Mouse (Mus musculus) left cerebral cortex, adult 2 months (tissue): ENCODE data around the gene Slfnl1. TPM values are rescaled to one million over a fixed set of nuclear protein-coding genes. Genes with fewer than 3 reads are reported as not detected.

ENCODE experiments used
- DNase-seq, 2 experiments: peaks; one replicate each; pipeline ENCODE4 v3.0.0; 2021 to 2022; ENCODE audit warnings: low spot score in 2 of 2, mixed read lengths in 1 of 2; ENCODE audit errors: extremely low spot score in 1 of 2
- H3K27ac ChIP-seq: fragments of 200-600 bp; 2 replicates; pipeline ENCODE4 v1.8.1; 2022
- H3K4me3 ChIP-seq: fragments of 200-600 bp; 2 replicates; pipeline ENCODE4 v1.8.1; 2022
- CTCF ChIP-seq: fragments of 200-600 bp; IDR thresholded peaks from 2 replicates; pipeline ENCODE4 v1.8.1; 2022; ENCODE audit warnings: antibody characterized with exemption, mild to moderate bottlenecking, moderate library complexity
- intact Hi-C: fragments of 180-260 bp; cut with DNase I; formaldehyde crosslinking; loops from one replicate; pipeline ENCODE4 v1.15.1; 2025
- total RNA-seq, 2 experiments: library from RNA; stranded (reverse); gene quantifications; 2 replicates each; pipeline ENCODE4 v1.2.3; 2021

Gene Slfnl1
- total RNA-seq, 2 experiments from 2014 or later = 0.32 to 0.63 TPM

DNA sequence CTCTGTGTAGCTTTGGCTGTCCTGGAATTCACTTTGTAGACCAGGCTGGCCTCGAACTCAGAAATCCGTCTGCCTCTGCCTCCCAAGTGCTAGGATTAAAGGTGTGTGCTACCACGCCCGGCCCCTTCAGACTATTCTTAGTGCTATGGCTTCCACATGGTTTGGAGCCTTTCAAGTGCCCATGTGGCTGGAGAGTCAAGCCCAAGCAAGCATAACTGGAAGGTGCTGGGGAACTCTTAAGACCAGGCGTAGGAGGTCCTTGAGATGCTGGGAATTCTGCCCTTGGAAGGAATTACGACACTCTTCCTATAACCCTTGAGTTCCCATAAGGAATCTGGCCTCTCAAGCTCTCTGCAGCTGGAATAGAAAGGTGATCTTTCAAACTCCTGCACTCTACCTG lies 24.6 kb downstream of the Slfnl1 start:
- intact Hi-C loops = no loop called here
- no peak for TF ChIP-seq CTCF
- Histone ChIP-seq H3K27ac (no peak overlapping the region), H3K4me3 (no peak overlapping the region)
- DNase-seq = no peak

GRCm38 (mm10) chr4:120565726-120566125 lies 33.7 kb downstream of the Slfnl1 start:
- H3K27ac ChIP-seq = no peak overlapping the region
- DNase-seq = no peak
- TF ChIP-seq CTCF = no peak
- intact Hi-C loops = no loop called here
- H3K4me3 ChIP-seq = no peak overlapping the region

DNA sequence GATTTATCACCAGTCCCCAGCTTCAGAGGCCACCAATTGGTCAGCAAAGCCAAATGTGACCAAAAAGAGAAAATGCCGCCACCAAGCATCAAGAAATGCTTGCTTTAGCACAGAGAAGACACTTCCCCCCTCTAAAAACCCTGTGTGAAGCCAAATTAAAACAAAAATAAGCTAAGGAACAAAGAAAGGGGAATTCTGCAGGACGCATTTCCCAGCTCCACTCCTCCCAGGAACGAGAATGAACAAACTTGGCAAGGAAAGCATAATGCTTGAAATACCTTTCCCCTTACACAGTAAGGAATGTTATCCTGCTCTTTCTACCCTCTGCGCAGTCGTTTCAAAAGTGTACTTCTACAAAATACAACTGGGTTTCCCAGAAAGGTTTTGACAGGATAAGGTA lies 36.0 kb downstream of the Slfnl1 start:
- no peak overlapping the region for H3K4me3 ChIP-seq
- intact Hi-C loops = no loop called here
- no peak for TF ChIP-seq CTCF
- H3K27ac ChIP-seq = no peak overlapping the region
- DNase-seq = no peak

GRCm38 (mm10) chr4:120569025-120569424 lies 37.0 kb downstream of the Slfnl1 start:
- TF ChIP-seq CTCF = no peak
- DNase-seq = no peak
- intact Hi-C loops = no loop called here
- Histone ChIP-seq H3K4me3 (peak overlapping the region; percentile 73), H3K27ac (peak overlapping the region; percentile 96)

DNA sequence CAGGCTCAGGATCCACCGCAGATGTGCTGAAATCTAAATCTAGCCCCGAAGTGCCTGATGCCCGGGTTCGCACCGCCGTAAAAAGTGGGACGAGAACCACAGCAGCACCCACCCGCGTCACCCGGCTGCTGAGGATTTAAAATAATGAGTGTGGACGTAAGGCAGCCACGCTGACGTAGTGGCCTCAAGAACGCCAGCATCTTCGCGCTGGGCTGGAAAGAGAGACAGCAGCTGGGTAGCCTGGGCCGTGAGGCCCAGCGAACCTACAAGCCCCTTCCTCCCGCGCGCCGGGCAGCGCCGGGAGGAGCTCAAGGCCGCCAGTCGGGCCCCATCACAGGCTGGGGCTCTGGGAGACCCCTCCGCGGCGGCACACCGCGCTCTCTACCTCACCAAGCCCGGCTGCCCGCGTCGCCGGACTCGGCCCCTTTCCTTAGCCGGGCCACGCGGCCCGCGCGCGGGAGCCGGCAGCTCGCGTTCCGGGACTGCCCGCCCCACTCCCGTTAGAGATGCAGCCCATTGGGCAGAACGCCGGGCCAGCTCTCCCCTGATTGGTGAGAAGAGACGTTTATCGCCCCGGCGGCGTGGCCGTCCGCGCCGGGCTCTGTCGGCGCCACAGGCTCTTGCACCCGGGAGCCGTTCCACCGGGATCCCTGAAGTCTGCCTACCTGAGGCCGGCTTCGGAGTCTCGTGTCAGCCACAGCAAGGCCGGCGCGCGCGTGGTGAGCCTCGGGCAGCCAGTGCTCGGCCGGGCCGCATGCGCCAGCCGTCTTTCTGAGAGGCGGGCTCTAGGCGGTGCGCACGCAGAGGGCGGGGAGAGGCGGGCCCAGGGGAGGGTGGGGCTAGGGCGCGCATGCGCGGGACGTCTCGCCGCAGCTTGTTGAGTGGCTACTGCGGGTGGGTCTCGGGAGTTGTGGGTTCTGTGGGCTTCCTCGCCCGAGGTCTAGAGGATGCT lies 37.7 kb downstream of the Slfnl1 start, which contains the start of gene Ctps:
Gene Ctps (minus strand): TSS at position 791 of the 952 bp plus-strand sequence.
- intact Hi-C loops = no loop called here
- Histone ChIP-seq H3K27ac (peak within 1 kb of the TSS; percentile 96), H3K4me3 (peak within 1 kb of the TSS; percentile 73)
- peak; percentile 91 to 92 for DNase-seq
- no peak for TF ChIP-seq CTCF

GRCm38 (mm10) chr4:120570438-120571069 lies 38.5 kb downstream of the Slfnl1 start:
- intact Hi-C loops = no loop called here
- peak overlapping the region; percentile 96 for H3K27ac ChIP-seq
- peak overlapping the region; percentile 73 for H3K4me3 ChIP-seq
- DNase-seq = no peak
- no peak for TF ChIP-seq CTCF

GRCm38 (mm10) chr4:120571070-120571464 lies 39.0 kb downstream of the Slfnl1 start:
- no peak for TF ChIP-seq CTCF
- DNase-seq = no peak
- intact Hi-C loops = no loop called here
- Histone ChIP-seq H3K4me3 (peak overlapping the region; percentile 73; the same call in 1 of the 2 replicates), H3K27ac (peak overlapping the region; percentile 96; the same call in 1 of the 2 replicates)

DNA sequence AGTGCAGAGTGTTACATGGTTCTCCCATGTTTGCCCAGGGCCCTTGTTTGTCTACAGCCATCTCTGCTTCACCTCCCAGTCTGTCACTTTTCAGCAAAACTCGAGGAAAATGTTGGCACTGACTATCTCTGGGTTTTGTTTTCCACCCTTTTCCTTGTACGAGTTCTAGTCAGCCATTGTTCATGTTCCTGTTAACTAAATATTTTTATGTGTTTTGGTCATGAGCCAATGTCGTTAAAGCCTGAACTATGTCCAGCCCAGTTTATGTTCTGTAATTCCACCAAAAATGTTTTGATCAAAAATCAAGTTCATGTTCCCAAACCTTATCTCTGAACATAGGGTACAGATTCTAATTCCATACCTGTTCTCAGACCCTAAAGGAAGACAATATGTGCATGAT lies 39.7 kb downstream of the Slfnl1 start:
- intact Hi-C loops = no loop called here
- no peak for TF ChIP-seq CTCF
- Histone ChIP-seq H3K27ac (no peak overlapping the region; the same call in 1 of the 2 replicates), H3K4me3 (no peak overlapping the region)
- DNase-seq = no peak

GRCm38 (mm10) chr4:120580894-120581293 lies 48.9 kb downstream of the Slfnl1 start:
- intact Hi-C loops = no loop called here

GRCm38 (mm10) chr4:120581711-120582110 lies 49.7 kb downstream of the Slfnl1 start:
- H3K4me3 ChIP-seq = no peak overlapping the region
- no peak for TF ChIP-seq CTCF
- intact Hi-C loops = no loop called here
- no peak overlapping the region for H3K27ac ChIP-seq
- no peak for DNase-seq

More at GRCm38 (mm10) chr4:120580894-120581293, 48.9 kb downstream of the Slfnl1 start:
- no peak for DNase-seq
- Histone ChIP-seq H3K4me3 (no peak overlapping the region), H3K27ac (no peak overlapping the region)
- no peak for TF ChIP-seq CTCF

Other genes starting within 250 kb of the Slfnl1 start
- 10 to 100 TPM; 11.3 to 17.1 TPM for gene Foxo6, start 244.9 kb upstream of the Slfnl1 start, total RNA-seq
- 10 to 100 TPM; 82.9 to 91.5 TPM for gene Scmh1, start 127.0 kb upstream of the Slfnl1 start, total RNA-seq
- gene Ctps, start 38.0 kb downstream of the Slfnl1 start, total RNA-seq = 10 to 100 TPM; 40.0 to 42.4 TPM
- gene Gm8439, start 56.5 kb downstream of the Slfnl1 start, total RNA-seq = not detected
- 10 to 100 TPM; 17.9 to 20.2 TPM for gene Cited4, start 134.3 kb downstream of the Slfnl1 start, total RNA-seq
- 1 to 10 TPM; 6.9 to 7.5 TPM for gene Kcnq4, start 216.4 kb downstream of the Slfnl1 start, total RNA-seq